Mouse (Mus musculus): ENCODE data around the gene Serpina1b. TPM values are rescaled to one million over a fixed set of nuclear protein-coding genes. Genes with fewer than 3 reads are reported as not detected.
"Not testable (repeated sequence)": the region's sequence is repeated elsewhere in the genome, so short reads cannot be mapped to it uniquely, and the experiment has no call there.

Serpina1b gene
- polyA plus RNA-seq, 1 experiment from 2014 or later = not detected

DNA sequence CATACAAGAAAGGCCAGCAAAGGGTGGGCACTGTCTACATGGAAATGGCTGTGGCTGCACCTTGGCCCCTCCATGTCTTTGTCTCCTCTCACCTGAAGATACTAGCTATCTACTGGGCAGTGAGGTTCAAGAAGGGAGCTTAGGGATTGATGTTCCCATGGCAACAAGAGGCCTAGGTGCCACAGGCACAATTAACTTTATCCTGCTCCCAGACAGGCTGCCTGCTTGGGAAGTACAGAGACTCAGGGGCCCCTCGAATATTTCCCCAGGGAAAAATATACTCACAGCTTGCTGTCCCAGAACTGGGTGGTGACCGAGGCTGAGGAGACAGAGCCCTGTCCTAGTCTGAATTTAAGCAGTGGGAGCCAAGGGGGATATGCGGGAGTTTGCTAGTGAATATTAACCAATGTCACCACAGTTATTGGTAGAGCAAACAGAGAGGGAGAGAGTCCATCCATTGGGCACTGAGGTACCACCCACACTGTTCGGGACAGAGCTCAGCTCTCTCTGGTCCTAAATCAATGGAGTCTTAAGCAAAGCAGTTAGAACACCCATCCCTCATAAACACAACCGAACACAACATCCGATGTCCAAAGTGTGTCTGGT is 56.8 kb downstream of the Serpina1b start, which contains the start of gene Serpina1d:
Serpina1d (minus strand) TSS at position 347 of the 606 bp plus-strand sequence.
- ATAC-seq; H3K4me1 ChIP-seq (ENCODE audit: control insufficient read depth, insufficient read depth, low read length); H3K9me3 ChIP-seq (replicated peaks; ENCODE audit: control insufficient read depth, low read length); H3K36me3 ChIP-seq (ENCODE audit: control insufficient read depth, insufficient read depth, low read length); H3K27ac ChIP-seq (ENCODE audit: low read depth, low read length); DNase-seq (ENCODE audit: low spot score); H3K9ac ChIP-seq (ENCODE audit: low read length); H3K4me3 ChIP-seq (ENCODE audit: low read depth, low read length); H3K4me2 ChIP-seq (ENCODE audit: low read length); H3K27me3 ChIP-seq (replicated peaks; ENCODE audit: control insufficient read depth, insufficient read depth, low read length): not testable (repeated sequence)
- 90% methylated on average over 6 of the region's 6 CpGs for WGBS

DNA sequence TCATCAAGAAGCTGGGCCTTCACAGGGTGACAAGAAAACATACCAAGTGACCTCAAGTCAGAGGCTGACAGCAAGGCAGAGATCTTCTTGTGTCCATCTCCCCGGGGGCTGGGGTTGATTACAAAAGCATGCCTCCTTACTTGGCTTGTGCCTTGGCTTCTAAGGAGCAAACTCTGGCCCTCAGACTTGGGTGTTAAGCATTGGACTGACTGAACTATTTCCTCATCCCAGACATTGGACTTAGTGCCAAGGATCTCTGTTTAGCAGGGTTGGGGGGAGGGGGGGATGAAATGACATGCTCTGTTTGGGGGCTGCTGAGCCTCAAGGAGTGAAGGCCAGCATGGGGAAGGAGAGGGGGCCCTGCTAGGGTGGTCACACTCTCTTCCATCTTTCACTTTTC is 59.6 kb downstream of the Serpina1b start:
- not testable (repeated sequence) for H3K27ac ChIP-seq (ENCODE audit: low read depth, low read length)
- WGBS = 91% methylated on average over 1 of the region's 1 CpGs

DNA sequence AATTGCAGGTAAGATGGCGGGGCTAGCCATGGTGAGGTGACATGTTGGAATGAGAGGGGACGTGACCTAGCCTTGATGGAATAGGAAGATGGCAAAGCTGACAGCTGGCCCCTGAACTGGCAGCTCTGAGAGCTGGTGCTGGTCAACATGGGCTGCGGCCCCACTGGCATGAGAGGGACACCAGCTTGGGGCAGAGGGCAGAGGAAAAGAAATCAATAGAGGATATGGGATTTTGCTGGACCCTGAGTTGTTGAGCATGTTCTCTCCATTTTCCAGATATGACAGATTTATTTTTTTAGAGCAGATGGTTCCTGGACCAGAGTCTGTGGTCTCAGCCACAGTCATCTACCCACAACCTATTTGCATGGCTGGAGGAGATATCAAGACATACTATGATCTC is 67.1 kb downstream of the Serpina1b start:
- not testable (repeated sequence) for H3K4me2 ChIP-seq (ENCODE audit: low read length); H3K9ac ChIP-seq (ENCODE audit: low read length); H3K27ac ChIP-seq (ENCODE audit: low read depth, low read length); ATAC-seq; DNase-seq (ENCODE audit: low spot score); H3K4me3 ChIP-seq (ENCODE audit: low read depth, low read length); H3K4me1 ChIP-seq (ENCODE audit: control insufficient read depth, insufficient read depth, low read length); H3K27me3 ChIP-seq (replicated peaks; ENCODE audit: control insufficient read depth, insufficient read depth, low read length); H3K36me3 ChIP-seq (ENCODE audit: control insufficient read depth, insufficient read depth, low read length); H3K9me3 ChIP-seq (replicated peaks; ENCODE audit: control insufficient read depth, low read length)
- WGBS = 88% methylated on average over 3 of the region's 3 CpGs

More for the DNA sequence above, 59.6 kb downstream of the Serpina1b start:
- not testable (repeated sequence) for H3K4me3 ChIP-seq (ENCODE audit: low read depth, low read length); H3K4me2 ChIP-seq (ENCODE audit: low read length); ATAC-seq; H3K4me1 ChIP-seq (ENCODE audit: control insufficient read depth, insufficient read depth, low read length); H3K9ac ChIP-seq (ENCODE audit: low read length); DNase-seq (ENCODE audit: low spot score); H3K36me3 ChIP-seq (ENCODE audit: control insufficient read depth, insufficient read depth, low read length); H3K27me3 ChIP-seq (replicated peaks; ENCODE audit: control insufficient read depth, insufficient read depth, low read length); H3K9me3 ChIP-seq (replicated peaks; ENCODE audit: control insufficient read depth, low read length)

GRCm38 (mm10) chr12:103760316-103760715 is 69.9 kb downstream of the Serpina1b start:
- DNase-seq (ENCODE audit: low spot score); ATAC-seq; H3K4me3 ChIP-seq (ENCODE audit: low read depth, low read length); H3K27ac ChIP-seq (ENCODE audit: low read depth, low read length); H3K4me2 ChIP-seq (ENCODE audit: low read length); H3K36me3 ChIP-seq (ENCODE audit: control insufficient read depth, insufficient read depth, low read length); H3K27me3 ChIP-seq (replicated peaks; ENCODE audit: control insufficient read depth, insufficient read depth, low read length); H3K4me1 ChIP-seq (ENCODE audit: control insufficient read depth, insufficient read depth, low read length); H3K9me3 ChIP-seq (replicated peaks; ENCODE audit: control insufficient read depth, low read length); H3K9ac ChIP-seq (ENCODE audit: low read length): not testable (repeated sequence)
- 90% methylated on average over 3 of the region's 3 CpGs for WGBS

GRCm38 (mm10) chr12:103745957-103746356 is 84.2 kb downstream of the Serpina1b start:
- not testable (repeated sequence) for ATAC-seq; DNase-seq (ENCODE audit: low spot score); H3K4me3 ChIP-seq (ENCODE audit: low read depth, low read length); H3K4me1 ChIP-seq (ENCODE audit: control insufficient read depth, insufficient read depth, low read length); H3K27ac ChIP-seq (ENCODE audit: low read depth, low read length); H3K9ac ChIP-seq (ENCODE audit: low read length); H3K9me3 ChIP-seq (replicated peaks; ENCODE audit: control insufficient read depth, low read length); H3K27me3 ChIP-seq (replicated peaks; ENCODE audit: control insufficient read depth, insufficient read depth, low read length); H3K36me3 ChIP-seq (ENCODE audit: control insufficient read depth, insufficient read depth, low read length); H3K4me2 ChIP-seq (ENCODE audit: low read length)
- 87% methylated on average over 5 of the region's 5 CpGs for WGBS

- H3K27me3 ChIP-seq (replicated peaks; ENCODE audit: control insufficient read depth, insufficient read depth, low read length); DNase-seq (ENCODE audit: low spot score); H3K36me3 ChIP-seq (ENCODE audit: control insufficient read depth, insufficient read depth, low read length); H3K4me2 ChIP-seq (ENCODE audit: low read length); H3K27ac ChIP-seq (ENCODE audit: low read depth, low read length); H3K9me3 ChIP-seq (replicated peaks; ENCODE audit: control insufficient read depth, low read length); ATAC-seq; H3K4me3 ChIP-seq (ENCODE audit: low read depth, low read length); H3K9ac ChIP-seq (ENCODE audit: low read length); H3K4me1 ChIP-seq (ENCODE audit: control insufficient read depth, insufficient read depth, low read length): not testable (repeated sequence)
- 89% methylated on average over 6 of the region's 6 CpGs for WGBS
Measured at GRCm38 (mm10) chr12:103737791-103738580, 92.2 kb downstream of the Serpina1b start.

DNA sequence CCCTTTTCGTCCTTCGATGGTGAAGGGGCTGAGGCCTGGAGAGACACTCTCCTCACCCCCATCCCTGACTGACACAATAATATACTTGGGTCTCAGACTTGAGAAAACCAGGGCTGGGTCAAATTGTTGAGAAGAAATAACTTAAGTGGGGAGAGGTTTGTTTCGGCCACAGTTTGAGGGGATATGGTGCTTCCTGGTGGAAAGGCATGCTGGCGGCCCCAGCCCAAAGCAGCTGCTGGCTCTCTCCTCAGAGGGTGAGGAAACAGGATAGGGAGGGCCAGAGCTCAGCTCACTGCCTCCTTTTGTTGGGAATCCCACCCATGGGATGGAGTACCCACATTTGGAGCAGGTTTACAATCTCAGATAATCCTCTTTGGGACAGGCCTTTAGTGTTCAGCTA is 94.6 kb downstream of the Serpina1b start:
- DNase-seq (ENCODE audit: low spot score); H3K4me3 ChIP-seq (ENCODE audit: low read depth, low read length); H3K36me3 ChIP-seq (ENCODE audit: control insufficient read depth, insufficient read depth, low read length); H3K27me3 ChIP-seq (replicated peaks; ENCODE audit: control insufficient read depth, insufficient read depth, low read length); H3K9ac ChIP-seq (ENCODE audit: low read length); H3K27ac ChIP-seq (ENCODE audit: low read depth, low read length); H3K4me2 ChIP-seq (ENCODE audit: low read length); ATAC-seq; H3K4me1 ChIP-seq (ENCODE audit: control insufficient read depth, insufficient read depth, low read length); H3K9me3 ChIP-seq (replicated peaks; ENCODE audit: control insufficient read depth, low read length): not testable (repeated sequence)
- WGBS = 93% methylated on average over 4 of the region's 4 CpGs

DNA sequence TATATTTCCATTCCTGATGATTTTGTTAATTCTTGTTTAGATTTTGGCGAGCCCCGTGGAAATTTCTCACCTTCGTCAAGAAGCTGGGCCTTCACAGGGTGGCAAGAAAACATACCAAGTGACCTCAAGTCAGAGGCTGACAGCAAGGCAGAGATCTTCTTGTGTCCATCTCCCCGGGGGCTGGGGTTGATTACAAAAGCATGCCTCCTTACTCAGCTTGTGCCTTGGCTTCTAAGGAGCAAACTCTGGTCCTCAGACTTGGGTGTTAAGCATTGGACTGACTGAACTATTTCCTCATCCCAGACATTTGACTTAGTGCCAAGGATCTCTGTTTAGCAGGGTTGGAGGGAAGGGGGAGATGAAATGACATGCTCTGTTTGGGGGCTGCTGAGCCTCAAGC is 95.1 kb downstream of the Serpina1b start:
- WGBS = 95% methylated on average over 4 of the region's 4 CpGs
- H3K9ac ChIP-seq (ENCODE audit: low read length); H3K27ac ChIP-seq (ENCODE audit: low read depth, low read length); H3K4me1 ChIP-seq (ENCODE audit: control insufficient read depth, insufficient read depth, low read length); ATAC-seq; H3K4me3 ChIP-seq (ENCODE audit: low read depth, low read length); H3K36me3 ChIP-seq (ENCODE audit: control insufficient read depth, insufficient read depth, low read length); DNase-seq (ENCODE audit: low spot score); H3K27me3 ChIP-seq (replicated peaks; ENCODE audit: control insufficient read depth, insufficient read depth, low read length); H3K9me3 ChIP-seq (replicated peaks; ENCODE audit: control insufficient read depth, low read length); H3K4me2 ChIP-seq (ENCODE audit: low read length): not testable (repeated sequence)

DNA sequence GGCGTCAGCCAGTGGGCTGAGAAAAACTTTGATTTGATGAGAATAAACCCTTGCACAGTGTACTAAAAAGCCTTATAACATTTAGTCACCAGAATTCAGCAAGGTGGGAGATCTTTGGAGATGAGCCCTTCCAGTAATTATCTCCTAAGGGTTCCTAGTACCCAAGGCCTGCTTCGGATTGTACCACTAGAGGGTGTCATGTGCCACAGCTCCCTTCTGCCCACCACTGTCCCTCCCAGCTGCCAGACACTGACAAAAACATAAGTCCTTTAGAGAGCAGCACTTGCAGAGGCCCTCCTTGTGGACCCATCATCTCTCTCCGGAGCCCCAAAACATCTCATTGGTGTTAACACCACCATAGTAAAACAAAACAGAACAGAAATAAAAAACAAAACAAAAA is 118.6 kb downstream of the Serpina1b start:
- H3K9me3 ChIP-seq (replicated peaks; ENCODE audit: control insufficient read depth, low read length) = no peaks in the 10 kb centered on the region
- H3K9ac ChIP-seq (ENCODE audit: low read length) = no peak overlapping the region
- ATAC-seq (no peak), DNase-seq (ENCODE audit: low spot score) (no peak)
- H3K4me2 ChIP-seq (ENCODE audit: low read length) = no peak overlapping the region
- no peak overlapping the region for H3K4me3 ChIP-seq (ENCODE audit: low read depth, low read length)
- H3K36me3 ChIP-seq (ENCODE audit: control insufficient read depth, insufficient read depth, low read length) = no peaks in the 10 kb centered on the region
- H3K27me3 ChIP-seq (replicated peaks; ENCODE audit: control insufficient read depth, insufficient read depth, low read length) = no peaks in the 10 kb centered on the region
- H3K27ac ChIP-seq (ENCODE audit: low read depth, low read length) = no peak overlapping the region
- 81% methylated on average over 3 of the region's 3 CpGs for WGBS
- no peaks in the 10 kb centered on the region for H3K4me1 ChIP-seq (ENCODE audit: control insufficient read depth, insufficient read depth, low read length)

Data from forebrain, embryonic 14.5 days (tissue).